Mouse (Mus musculus) liver, embryonic 14.5 days (tissue): ENCODE measurements around the gene 4931406P16Rik.

ENCODE experiments used
- CTCF ChIP-seq: IDR thresholded peaks from 2 replicates; pipeline ENCODE4 v1.5.1; 2016; ENCODE audit warnings: antibody characterized with exemption, low read depth, control low read depth
- EP300 ChIP-seq: IDR thresholded peaks from 2 replicates; pipeline ENCODE4 v1.6.1; 2016; ENCODE audit warnings: antibody characterized with exemption, low read depth

GRCm38 (mm10) chr7:34348011-34348410 is 34.7 kb upstream of the 4931406P16Rik start:
- TF ChIP-seq CTCF = no peak
- TF ChIP-seq EP300 = no peak
